39 mouse cellular contexts compared by ENCODE assay signal in genomic region chr9:37802055-37802454, GRCm38 (mm10). TPM values are rescaled to one million over a fixed set of nuclear protein-coding genes. Genes with fewer than 3 reads are reported as not detected.
DNase-seq lines count a peak whose midpoint lies in the region.
"Had no signal": no experiment of that assay in that cellular context is flagged by ENCODE, and none has a peak within 500 bp of the region (broad histone marks: within the 10 kb centered on the region; RNA-seq: fewer than 3 reads in every experiment).

No protein-coding gene starts in this region.

- intact Hi-C loops in left cerebral cortex, postnatal 36 days (cut with DNase I): no loop called here

- peak; percentile 20 to 50 for DNase-seq in frontal cortex, adult 2 months (ENCODE audit: extremely low spot score in 1 of 2, low spot score in 1 of 2)
- no peak for DNase-seq in frontal cortex, postnatal 10 days (ENCODE audit: low spot score in 2 of 2)
- DNase-seq in left cerebral cortex, adult 11 months (ENCODE audit: low spot score): peak; percentile 27
- DNase-seq in left cerebral cortex, postnatal 36 days (ENCODE audit: low spot score in 2 of 2): no peak
- peak; percentile 77 for DNase-seq in brain, adult 2 months (ENCODE audit: low read depth, low spot score)
- DNase-seq in adrenal gland, adult 18-20 months (ENCODE audit: low spot score in 2 of 2): no peak
- DNase-seq: adrenal gland, adult 2 months; adrenal gland, postnatal 14 days; B cell, adult 2 months; cerebellum, adult 11-12 months; cerebellum, adult 8-10 months; cerebellum, postnatal 10 days; cerebellum, postnatal 36 days; embryo, embryonic 11 days; gastrocnemius, postnatal 10 days; gastrocnemius, postnatal 36 days; heart, adult 2 months; heart, postnatal 14 days; heart, postnatal 4 days had no signal

RNA-seq across cellular contexts. Expression of gene Olfr876, which starts 0.8 kb away (rescaled TPM):
- not detected in 2 replicates for polyA plus RNA-seq in frontal cortex, adult 2 months (2012; rRNA removed)
- not detected for total RNA-seq in left cerebral cortex, postnatal 36 days (2021)
- not detected for total RNA-seq in adrenal gland, adult 18-20 months (2021)
- total RNA-seq: adrenal gland, adult 2 months; adrenal gland, postnatal 14 days; adrenal gland, postnatal 4 days; CH12.LX; gastrocnemius, adult 18-20 months; gastrocnemius, postnatal 10 days; gastrocnemius, postnatal 36 days; granulocyte monocyte progenitor cell, adult 5-6 weeks; heart, adult 2 months; heart, postnatal 14 days; heart, postnatal 4 days; hindbrain, postnatal 0 days had no signal
- polyA plus RNA-seq: adrenal gland, adult 2 months; brain, embryonic 14.5 days; cortical plate, adult 2 months; embryonic facial prominence, embryonic 10.5 days; embryonic facial prominence, embryonic 13.5 days; erythroblast, embryonic 14.5 days; forebrain, embryonic 12.5 days; forebrain, embryonic 15.5 days; G1E; heart, adult 2 months; heart, embryonic 10.5 days; heart, embryonic 13.5 days; heart, embryonic 16.5 days; hindbrain, embryonic 11.5 days; hindbrain, embryonic 14.5 days; hindbrain, postnatal 0 days; inflammation-experienced regulatory T-cells, adult 6 months; Patski had no signal

RNA-seq across cellular contexts. Expression of gene Olfr875, which starts 30.4 kb away (rescaled TPM):
- not detected in 2 replicates for polyA plus RNA-seq in frontal cortex, adult 2 months (2012; rRNA removed)
- not detected for total RNA-seq in left cerebral cortex, postnatal 36 days (2021)
- total RNA-seq in adrenal gland, adult 18-20 months (2021): not detected
- total RNA-seq: adrenal gland, adult 2 months; adrenal gland, postnatal 14 days; adrenal gland, postnatal 4 days; CH12.LX; G1E; gastrocnemius, adult 18-20 months; gastrocnemius, postnatal 10 days; gastrocnemius, postnatal 36 days; granulocyte monocyte progenitor cell, adult 5-6 weeks; heart, adult 2 months; heart, postnatal 14 days; heart, postnatal 4 days; hindbrain, postnatal 0 days had no signal
- polyA plus RNA-seq: adrenal gland, adult 2 months; brain, embryonic 14.5 days; cortical plate, adult 2 months; embryonic facial prominence, embryonic 10.5 days; embryonic facial prominence, embryonic 13.5 days; erythroblast, embryonic 14.5 days; forebrain, embryonic 12.5 days; forebrain, embryonic 15.5 days; G1E; heart, adult 2 months; heart, embryonic 10.5 days; heart, embryonic 13.5 days; heart, embryonic 16.5 days; hindbrain, embryonic 11.5 days; hindbrain, embryonic 14.5 days; hindbrain, postnatal 0 days; inflammation-experienced regulatory T-cells, adult 6 months; Patski had no signal

RNA-seq across cellular contexts. Expression of gene Olfr877, which starts 52.0 kb away (rescaled TPM):
- 0.28 and 0.34 TPM in 2 replicates for polyA plus RNA-seq in frontal cortex, adult 2 months (2012; rRNA removed)
- under 1 TPM; 0.15 to 0.43 TPM for total RNA-seq in left cerebral cortex, postnatal 36 days (2021)
- total RNA-seq in adrenal gland, adult 18-20 months (2021): under 1 TPM in 1 of 2 experiments, not detected in 1; 0.40 TPM
- total RNA-seq: adrenal gland, postnatal 14 days; adrenal gland, postnatal 4 days; CH12.LX; G1E; gastrocnemius, adult 18-20 months; gastrocnemius, postnatal 10 days; gastrocnemius, postnatal 36 days; granulocyte monocyte progenitor cell, adult 5-6 weeks; heart, adult 2 months; heart, postnatal 14 days; heart, postnatal 4 days; hindbrain, postnatal 0 days had no signal
- polyA plus RNA-seq: brain, embryonic 14.5 days; embryonic facial prominence, embryonic 10.5 days; embryonic facial prominence, embryonic 13.5 days; erythroblast, embryonic 14.5 days; forebrain, embryonic 12.5 days; forebrain, embryonic 15.5 days; G1E; heart, adult 2 months; heart, embryonic 10.5 days; heart, embryonic 13.5 days; heart, embryonic 16.5 days; hindbrain, embryonic 11.5 days; hindbrain, embryonic 14.5 days; hindbrain, postnatal 0 days; Patski had no signal

RNA-seq across cellular contexts. Expression of gene Olfr874, which starts 57.1 kb away (rescaled TPM):
- 0.11 TPM in 1 of 2 replicates, not detected in the other for polyA plus RNA-seq in frontal cortex, adult 2 months (2012; rRNA removed)
- total RNA-seq in left cerebral cortex, postnatal 36 days (2021): not detected
- not detected for total RNA-seq in adrenal gland, adult 18-20 months (2021)
- total RNA-seq: adrenal gland, adult 2 months; adrenal gland, postnatal 14 days; adrenal gland, postnatal 4 days; CH12.LX; gastrocnemius, adult 18-20 months; gastrocnemius, postnatal 10 days; gastrocnemius, postnatal 36 days; granulocyte monocyte progenitor cell, adult 5-6 weeks; heart, adult 2 months; heart, postnatal 14 days; heart, postnatal 4 days; hindbrain, postnatal 0 days had no signal
- polyA plus RNA-seq: adrenal gland, adult 2 months; cortical plate, adult 2 months; embryonic facial prominence, embryonic 10.5 days; embryonic facial prominence, embryonic 13.5 days; forebrain, embryonic 12.5 days; forebrain, embryonic 15.5 days; G1E; heart, adult 2 months; heart, embryonic 10.5 days; heart, embryonic 13.5 days; heart, embryonic 16.5 days; hindbrain, embryonic 11.5 days; hindbrain, embryonic 14.5 days; hindbrain, postnatal 0 days; inflammation-experienced regulatory T-cells, adult 6 months; Patski had no signal

Comparison
In these comparisons a context has a peak if more than half of its experiments do, and no peak if none do; other contexts are left out.
1. DNase-seq: peak in frontal cortex, adult 2 months (2 of 2), left cerebral cortex, adult 11 months (single experiment) and brain, adult 2 months (single experiment); none in frontal cortex, postnatal 10 days (0 of 2), left cerebral cortex, postnatal 36 days (0 of 2) and adrenal gland, adult 18-20 months (0 of 2).